Mouse (Mus musculus) induced T-regulatory cell, adult 2 months (primary cell): ENCODE measurements around the gene Csdc2.
"Not testable (repeated sequence)": the region's sequence is repeated elsewhere in the genome, so short reads cannot be mapped to it uniquely, and the experiment has no call there.

Experiments used
- DNase-seq: peaks from one replicate; pipeline ENCODE4 v3.0.0-alpha.2; 2012; ENCODE audit warnings: low read depth

Gene Csdc2

GRCm38 (mm10) chr15:81936679-81937078 lies at the start of gene Csdc2:
Gene Csdc2 (plus strand): TSS chr15:81936759.
- DNase-seq: no peak

DNA sequence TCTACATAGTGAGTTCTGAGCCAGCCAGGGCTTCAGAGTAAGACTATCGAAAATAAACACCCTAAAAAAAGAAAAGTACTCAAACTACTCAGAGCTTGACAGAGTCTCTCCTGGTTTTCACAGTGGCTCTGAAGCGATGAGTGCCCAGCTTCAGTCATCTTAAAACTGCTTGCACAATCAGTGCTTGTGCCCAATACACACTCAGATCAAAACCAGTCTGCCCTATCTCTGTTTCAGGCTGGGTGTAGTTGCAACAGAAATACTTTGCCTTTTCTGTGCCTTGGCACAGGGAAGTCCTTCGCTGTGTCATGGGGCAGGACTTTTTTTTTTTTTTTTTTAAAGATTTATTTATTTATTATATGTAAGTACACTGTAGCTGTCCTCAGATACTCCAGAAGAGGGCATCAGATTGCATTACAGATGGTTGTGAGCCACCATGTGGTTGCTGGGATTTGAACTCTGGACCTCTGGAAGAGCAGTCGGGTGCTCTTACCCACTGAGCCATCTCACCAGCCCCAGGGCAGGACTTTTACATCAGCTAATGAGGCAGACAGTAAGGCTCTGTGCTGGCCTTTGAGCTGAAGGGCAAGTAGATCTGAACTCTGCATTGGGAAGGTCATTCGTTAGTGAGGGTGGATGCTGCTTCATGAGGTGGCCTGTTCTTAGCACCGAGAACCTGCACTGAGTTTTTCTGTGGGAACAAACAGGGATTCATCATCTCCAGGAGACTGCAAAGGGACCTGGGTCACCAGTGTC lies 49.6 kb upstream of the Csdc2 start:
- no peak for DNase-seq

- DNase-seq: no peak
Measured at GRCm38 (mm10) chr15:81889175-81889574, 47.4 kb upstream of the Csdc2 start.

DNA sequence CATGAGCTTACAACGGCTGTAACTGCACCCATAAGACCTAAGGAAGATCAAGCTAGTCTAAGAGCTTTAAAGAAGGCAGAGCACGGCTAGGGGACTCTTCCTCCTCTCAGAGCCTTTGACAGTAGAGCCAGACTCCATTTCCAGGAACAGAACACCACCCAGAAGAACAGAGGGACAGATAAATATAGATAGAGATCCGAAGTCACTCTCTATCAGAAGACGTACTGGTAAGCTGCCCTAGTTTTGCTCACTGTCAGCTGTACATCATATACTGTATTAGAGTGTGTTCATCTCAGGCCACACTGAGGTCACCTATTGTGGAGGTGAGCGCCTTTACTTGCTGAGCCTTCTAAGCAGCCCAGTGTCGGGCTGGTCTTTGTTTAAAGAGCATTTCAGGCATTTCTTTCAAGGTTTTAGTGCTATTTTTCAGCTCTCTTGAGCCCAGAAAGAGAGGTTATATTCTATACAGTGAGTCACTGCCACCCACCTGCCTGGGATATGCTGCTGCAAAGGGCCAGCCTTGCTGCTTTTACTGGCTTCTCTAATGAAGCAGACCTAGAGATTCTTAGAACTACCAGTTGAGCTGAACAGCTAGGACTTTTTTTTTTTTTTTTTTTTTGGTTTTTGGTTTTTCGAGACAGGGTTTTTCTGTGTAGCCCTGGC lies 45.3 kb upstream of the Csdc2 start:
- no peak for DNase-seq

DNA sequence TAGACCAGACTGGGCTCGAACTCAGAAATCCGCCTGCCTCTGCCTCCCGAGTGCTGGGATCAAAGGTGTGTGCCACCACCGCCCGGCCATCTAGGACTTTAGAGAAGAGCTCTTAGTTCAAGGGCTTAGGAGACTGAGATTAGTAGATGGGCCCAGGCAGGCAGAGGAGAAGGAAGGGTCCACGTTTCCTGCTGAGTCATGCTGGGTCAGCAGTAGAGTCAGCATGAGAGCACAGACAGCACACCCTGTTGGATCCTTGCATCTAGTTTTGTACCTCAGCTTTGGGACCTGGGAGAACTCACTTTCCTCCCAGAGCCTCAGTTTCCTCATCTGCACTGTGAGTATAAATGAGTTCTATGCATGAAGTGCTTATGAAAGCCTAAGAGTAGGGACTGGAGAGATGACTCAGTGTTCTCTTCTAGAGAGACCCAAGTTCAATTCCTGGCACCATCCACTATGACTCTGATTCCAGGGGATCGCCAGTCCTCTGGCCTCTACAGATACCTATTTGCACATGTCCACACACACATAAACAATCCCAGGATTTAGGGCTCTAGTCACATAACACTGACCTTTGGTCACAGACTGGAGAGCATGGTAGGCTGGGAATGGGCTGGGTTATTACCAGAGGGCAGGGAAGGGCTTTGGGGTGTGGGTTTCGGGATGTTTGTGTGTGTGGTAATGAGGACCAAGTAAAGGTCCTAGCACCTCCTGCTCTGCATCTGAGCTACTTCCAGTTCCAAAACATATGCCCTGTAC lies 44.6 kb upstream of the Csdc2 start:
- DNase-seq: no peak

DNA sequence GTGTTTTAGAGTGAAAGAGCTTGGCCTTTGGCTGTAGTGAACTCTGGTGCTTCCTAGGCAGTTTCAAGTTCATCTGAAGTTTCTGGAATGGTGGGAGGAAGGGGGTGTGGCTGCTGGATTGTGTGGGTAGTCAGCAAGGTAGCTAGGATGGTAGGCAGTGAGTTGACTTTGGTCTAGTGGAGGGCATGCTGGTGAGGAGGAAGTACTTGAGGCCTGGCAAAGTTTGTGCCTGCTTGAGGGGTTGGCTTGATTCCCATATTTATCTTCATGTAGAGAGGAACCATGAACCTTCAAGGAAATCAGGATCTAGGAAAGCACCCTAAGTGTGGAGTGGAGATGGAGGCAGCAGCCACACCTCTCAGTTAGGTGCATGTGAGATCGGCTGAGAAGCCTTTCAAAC lies 42.6 kb upstream of the Csdc2 start:
- DNase-seq: no peak

- no peak for DNase-seq
Measured at GRCm38 (mm10) chr15:81896407-81896806, 40.2 kb upstream of the Csdc2 start.

- no peak for DNase-seq
Measured at GRCm38 (mm10) chr15:81897607-81898285, 38.8 kb upstream of the Csdc2 start.

GRCm38 (mm10) chr15:81898751-81899150 lies 37.8 kb upstream of the Csdc2 start:
- DNase-seq: no peak

DNA sequence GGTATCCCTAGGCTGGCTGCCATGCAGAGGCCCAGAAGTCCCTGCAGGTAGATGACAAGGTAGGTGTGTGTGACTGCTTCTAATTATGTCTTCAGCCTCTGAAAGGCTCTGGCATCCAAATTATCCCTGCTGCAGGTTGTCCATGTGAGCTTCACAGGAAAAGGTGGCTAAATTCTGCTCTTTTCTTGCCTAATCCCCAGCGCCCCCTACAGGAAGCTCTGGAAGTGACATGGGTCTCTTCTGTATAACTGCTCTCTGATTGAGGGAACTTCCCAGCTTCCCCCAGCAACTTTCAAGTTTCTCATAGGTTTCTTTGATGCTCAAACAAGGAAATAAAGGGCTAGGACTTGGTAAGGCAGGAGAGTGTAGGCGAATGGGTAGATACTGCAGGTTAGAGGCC lies 31.6 kb upstream of the Csdc2 start:
- peak; percentile 87 for DNase-seq

DNA sequence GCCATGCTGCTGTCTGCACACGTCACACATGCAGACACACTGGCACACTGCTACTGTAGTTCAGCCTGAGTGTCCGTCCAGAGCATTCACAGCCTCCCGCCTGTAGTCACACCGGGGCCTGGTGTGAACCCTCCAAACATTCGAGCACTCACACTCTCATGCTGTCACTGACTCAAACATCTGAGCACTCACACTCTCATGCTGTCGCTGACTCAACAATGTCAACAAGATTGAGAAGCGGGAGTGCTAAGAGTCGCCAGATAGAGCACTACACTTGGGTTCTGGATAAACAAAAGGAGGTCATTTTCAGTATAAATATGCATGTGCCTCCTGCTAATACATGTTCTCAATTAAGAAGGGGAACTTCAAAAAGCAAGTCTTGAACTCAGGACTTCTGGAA lies 28.6 kb upstream of the Csdc2 start:
- no peak for DNase-seq

GRCm38 (mm10) chr15:81908767-81909166 lies 27.8 kb upstream of the Csdc2 start:
- not testable (repeated sequence) for DNase-seq

- no peak for DNase-seq
Measured at GRCm38 (mm10) chr15:81912498-81912897, 24.1 kb upstream of the Csdc2 start.

GRCm38 (mm10) chr15:81914668-81915067 lies 21.9 kb upstream of the Csdc2 start:
- no peak for DNase-seq

DNA sequence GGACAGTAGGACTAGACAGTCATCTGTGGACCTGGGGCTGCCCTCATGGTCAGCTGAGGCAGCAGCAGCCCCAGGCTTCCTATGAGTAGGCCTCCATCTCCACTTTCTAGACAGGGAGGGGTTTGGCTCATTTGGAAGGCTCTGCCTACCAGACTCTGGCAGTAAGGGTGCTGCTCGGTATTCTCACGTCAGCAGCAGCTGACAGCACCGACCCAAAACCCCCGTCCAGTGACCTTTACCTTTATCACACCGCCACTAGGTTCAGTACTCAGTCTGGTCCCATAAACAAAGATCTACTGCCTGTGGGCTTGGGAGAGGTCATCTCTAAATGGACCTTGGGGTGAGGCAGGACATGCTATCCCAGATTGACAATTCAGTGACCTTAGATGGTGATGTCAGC lies 20.9 kb upstream of the Csdc2 start:
- DNase-seq: no peak

- peak; percentile 31 for DNase-seq
Measured at GRCm38 (mm10) chr15:81917201-81917600, 19.4 kb upstream of the Csdc2 start.

DNA sequence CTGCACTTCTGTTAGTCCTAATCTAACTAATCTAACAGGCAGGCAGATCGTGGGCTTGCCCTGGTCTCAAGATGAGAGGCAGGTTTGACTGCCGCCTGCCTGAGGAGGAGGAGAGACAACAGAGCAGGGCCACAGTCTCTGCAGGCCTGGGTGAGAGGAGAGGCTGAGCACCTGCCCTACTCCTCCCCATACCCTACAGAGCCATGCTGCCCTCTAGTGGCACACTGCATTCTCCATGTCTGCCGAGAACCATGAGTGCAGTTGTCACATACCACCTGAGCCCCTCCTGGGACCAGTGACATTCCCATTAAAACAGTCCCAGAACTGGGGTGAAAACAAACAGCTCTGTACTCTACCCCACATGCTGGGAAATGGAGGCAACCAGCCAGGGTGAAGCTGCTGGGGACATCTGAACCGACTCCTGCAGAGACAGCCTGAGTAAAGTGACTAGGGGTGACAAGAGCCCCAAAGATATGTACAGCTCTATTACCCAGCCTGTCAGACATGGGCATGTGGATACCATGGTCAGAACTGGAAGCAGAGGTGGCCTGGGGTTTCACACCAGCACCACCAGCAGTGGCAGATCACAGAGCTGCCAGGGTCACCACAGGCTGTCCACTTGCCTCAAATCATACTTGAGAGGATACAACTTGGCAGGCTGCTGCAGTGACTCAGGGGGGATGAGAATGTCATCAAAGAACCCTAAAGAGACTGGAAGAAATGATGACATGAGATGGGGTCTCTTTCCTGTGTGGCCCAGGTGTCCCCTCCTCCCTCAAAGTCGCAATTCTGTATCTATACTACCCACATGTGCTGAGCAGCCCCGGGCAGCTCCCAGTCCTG lies 18.7 kb upstream of the Csdc2 start:
- DNase-seq: peak; percentile 83

DNA sequence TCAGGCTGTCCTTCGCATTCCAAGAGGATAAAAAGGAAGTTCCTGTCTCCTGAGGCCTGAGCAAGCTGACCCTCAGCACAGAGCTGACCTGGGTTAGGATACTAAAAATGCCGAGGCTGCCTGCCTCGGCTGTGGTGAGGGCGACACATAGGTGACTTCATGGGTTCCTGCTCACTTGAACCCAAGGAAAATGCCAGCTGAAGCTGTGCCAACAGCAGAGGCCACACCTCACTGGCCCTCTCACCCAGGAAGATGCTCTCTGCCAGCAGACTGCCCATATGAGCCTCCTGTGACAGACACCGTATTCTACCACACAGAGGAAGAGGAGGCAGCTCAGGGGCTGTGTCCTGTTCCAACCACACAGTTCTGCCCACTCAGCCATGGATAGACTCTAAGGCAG lies 17.5 kb upstream of the Csdc2 start:
- no peak for DNase-seq

DNA sequence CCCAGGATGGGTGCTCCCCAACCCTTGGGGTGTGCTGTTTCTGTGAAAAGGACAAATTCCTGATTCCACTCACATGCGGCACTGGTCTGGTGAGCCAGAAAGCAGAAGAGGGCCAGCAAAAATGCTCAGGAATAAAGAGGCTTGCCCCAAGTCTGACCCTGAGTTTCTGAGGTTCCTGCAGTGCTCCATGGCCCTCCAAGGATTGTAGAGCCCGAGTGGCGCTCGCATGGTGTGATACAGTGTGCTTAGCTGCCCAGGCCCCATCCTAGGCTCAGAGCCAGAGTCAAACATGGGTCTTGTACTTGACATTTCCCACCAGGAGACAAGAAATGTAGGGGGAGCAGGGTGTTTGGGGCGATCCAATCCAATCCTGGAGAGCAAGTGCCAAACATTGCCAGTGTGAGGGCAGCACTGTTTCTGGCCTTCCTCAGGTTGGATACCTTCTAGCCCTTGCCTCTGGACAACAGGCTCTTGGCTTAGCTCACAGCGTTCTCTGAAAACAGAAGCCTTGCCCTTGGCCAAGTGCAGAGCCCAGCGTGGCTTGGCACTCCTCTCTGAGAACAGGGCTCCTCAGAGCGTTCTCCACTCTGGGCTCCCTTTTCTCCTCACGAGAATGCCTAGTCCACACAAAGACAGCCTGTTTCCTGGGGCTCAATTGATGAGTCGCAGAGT lies 15.9 kb upstream of the Csdc2 start:
- DNase-seq: no peak

GRCm38 (mm10) chr15:81921255-81921654 lies 15.3 kb upstream of the Csdc2 start:
- no peak for DNase-seq

DNA sequence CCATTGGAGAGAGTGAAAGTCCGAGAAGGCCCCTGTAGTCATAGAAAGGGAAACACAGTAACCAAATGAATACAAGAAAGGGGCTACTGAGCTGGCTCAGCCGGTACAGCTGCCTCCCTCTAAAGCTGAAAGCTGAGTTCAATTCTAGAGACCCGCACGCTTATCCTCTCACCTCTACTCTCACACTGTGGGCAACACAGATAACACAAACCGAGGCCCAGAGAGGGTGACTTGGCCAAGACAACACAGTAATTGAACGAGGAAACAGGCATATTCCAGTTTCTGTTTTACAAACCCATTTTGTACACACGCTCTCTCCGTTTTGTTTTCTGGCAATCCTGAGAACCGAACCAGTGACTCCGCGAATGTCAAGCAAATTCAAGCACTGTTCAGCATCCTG lies 11.6 kb upstream of the Csdc2 start:
- DNase-seq: peak; percentile 26
